Mouse (Mus musculus): ENCODE measurements at regions not wholly inside any gene's neighbourhood (a gene's known extent, or its start where the extent isn't known, plus 50 kb on each side); places are given as distances from the start of the nearest gene placed in this dataset.

DNA sequence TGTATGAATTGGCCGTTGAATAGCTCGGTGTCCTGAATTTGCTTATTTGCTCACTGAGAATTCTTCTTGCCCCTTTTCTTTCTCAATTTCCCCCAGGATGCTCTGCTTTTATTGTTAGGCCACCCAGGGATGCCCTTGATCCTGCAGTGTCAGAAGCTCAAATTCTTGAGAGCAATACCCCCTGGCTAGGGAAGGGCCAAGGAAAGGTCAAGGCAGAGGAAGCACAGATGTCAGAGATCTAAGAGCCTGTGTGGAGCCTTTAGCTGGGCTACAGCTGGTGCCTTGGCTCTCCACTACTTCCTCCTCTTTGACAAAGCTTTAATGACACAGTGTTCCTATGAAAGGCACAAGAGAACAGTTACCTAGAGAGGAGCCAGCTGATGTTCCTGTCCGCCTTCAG is 141.2 kb downstream of the Tmsb4x start:
- Histone ChIP-seq H3K4me1 (replicated peaks; ENCODE audit: control insufficient read depth, insufficient read depth, low read length) (no peaks in the 10 kb centered on the region), H3K9me3 (ENCODE audit: control insufficient read depth, low read length) (no peaks in the 10 kb centered on the region), H3K4me3 (replicated peaks; ENCODE audit: low read length) (no peak overlapping the region), H3K27me3 (replicated peaks; ENCODE audit: control insufficient read depth, insufficient read depth, low read length) (no peaks in the 10 kb centered on the region), H3K4me2 (ENCODE audit: low read length) (no peak overlapping the region), H3K27ac (ENCODE audit: low read length) (no peak overlapping the region), H3K9ac (replicated peaks; ENCODE audit: low read depth, low read length) (no peak overlapping the region), H3K36me3 (ENCODE audit: control insufficient read depth, insufficient read depth) (no peaks in the 10 kb centered on the region)
- WGBS = 92% methylated on average over 3 of the region's 3 CpGs
- no peak for ATAC-seq

- ATAC-seq = 0 out of 2 replicates have a peak, but pooled peaks have one; percentile 36
- 53% methylated on average over 4 of the region's 4 CpGs for WGBS
- no peak overlapping the region for H3K4me2 ChIP-seq (ENCODE audit: low read length)
- no peak overlapping the region for H3K9ac ChIP-seq (replicated peaks; ENCODE audit: low read depth, low read length)
- H3K27ac ChIP-seq (ENCODE audit: low read length) = no peak overlapping the region
- no peaks in the 10 kb centered on the region for H3K4me1 ChIP-seq (replicated peaks; ENCODE audit: control insufficient read depth, insufficient read depth, low read length)
- no peak overlapping the region for H3K4me3 ChIP-seq (replicated peaks; ENCODE audit: low read length)
- no peaks in the 10 kb centered on the region for H3K36me3 ChIP-seq (ENCODE audit: control insufficient read depth, insufficient read depth)
- no peaks in the 10 kb centered on the region for H3K9me3 ChIP-seq (ENCODE audit: control insufficient read depth, low read length)
- no peaks in the 10 kb centered on the region for H3K27me3 ChIP-seq (replicated peaks; ENCODE audit: control insufficient read depth, insufficient read depth, low read length)
Observed at GRCm38 (mm10) chrX:167063881-167064280, 145.2 kb downstream of the Tmsb4x start.

DNA sequence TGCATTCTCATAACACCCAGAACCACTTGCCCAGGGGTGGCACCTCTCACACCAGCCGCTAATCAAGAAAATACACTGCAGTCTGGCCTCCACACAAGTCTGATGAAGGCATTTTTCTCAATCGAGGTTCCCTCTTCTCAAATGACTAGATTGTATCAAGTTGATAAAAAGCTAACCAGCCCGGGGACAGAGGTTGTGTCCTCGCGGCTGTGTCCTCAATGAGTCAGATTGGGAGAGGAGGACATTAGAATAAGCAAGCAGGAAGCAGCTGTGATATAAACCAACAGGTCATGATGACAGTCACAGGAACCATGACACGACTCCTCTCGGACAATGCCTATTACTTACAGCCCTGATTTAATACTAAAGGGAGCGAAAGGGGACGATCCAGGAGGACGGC is 156.7 kb downstream of the Tmsb4x start:
- H3K4me3 ChIP-seq (replicated peaks; ENCODE audit: low read length) = no peak overlapping the region
- WGBS = 80% methylated on average over 10 of the region's 10 CpGs
- no peaks in the 10 kb centered on the region for H3K36me3 ChIP-seq (ENCODE audit: control insufficient read depth, insufficient read depth)
- H3K9ac ChIP-seq (replicated peaks; ENCODE audit: low read depth, low read length) = no peak overlapping the region
- H3K9me3 ChIP-seq (ENCODE audit: control insufficient read depth, low read length) = no peaks in the 10 kb centered on the region
- H3K4me2 ChIP-seq (ENCODE audit: low read length) = no peak overlapping the region
- no peaks in the 10 kb centered on the region; the same call in 1 of the 2 replicates for H3K27me3 ChIP-seq (replicated peaks; ENCODE audit: control insufficient read depth, insufficient read depth, low read length)
- no peaks in the 10 kb centered on the region for H3K4me1 ChIP-seq (replicated peaks; ENCODE audit: control insufficient read depth, insufficient read depth, low read length)
- no peak overlapping the region for H3K27ac ChIP-seq (ENCODE audit: low read length)
- no peak for ATAC-seq

- no peak overlapping the region for H3K9ac ChIP-seq (replicated peaks; ENCODE audit: low read depth, low read length)
- no peak overlapping the region for H3K4me2 ChIP-seq (ENCODE audit: low read length)
- ATAC-seq = no peak
- no peak overlapping the region for H3K27ac ChIP-seq (ENCODE audit: low read length)
- H3K27me3 ChIP-seq (replicated peaks; ENCODE audit: control insufficient read depth, insufficient read depth, low read length) = no peaks in the 10 kb centered on the region
- H3K9me3 ChIP-seq (ENCODE audit: control insufficient read depth, low read length) = no peaks in the 10 kb centered on the region
- WGBS = 65% methylated on average over 4 of the region's 4 CpGs
- H3K4me3 ChIP-seq (replicated peaks; ENCODE audit: low read length) = no peak overlapping the region
- H3K4me1 ChIP-seq (replicated peaks; ENCODE audit: control insufficient read depth, insufficient read depth, low read length) = no peaks in the 10 kb centered on the region
- no peaks in the 10 kb centered on the region for H3K36me3 ChIP-seq (ENCODE audit: control insufficient read depth, insufficient read depth)
Observed at GRCm38 (mm10) chrX:167050066-167050465, 159.0 kb downstream of the Tmsb4x start.

DNA sequence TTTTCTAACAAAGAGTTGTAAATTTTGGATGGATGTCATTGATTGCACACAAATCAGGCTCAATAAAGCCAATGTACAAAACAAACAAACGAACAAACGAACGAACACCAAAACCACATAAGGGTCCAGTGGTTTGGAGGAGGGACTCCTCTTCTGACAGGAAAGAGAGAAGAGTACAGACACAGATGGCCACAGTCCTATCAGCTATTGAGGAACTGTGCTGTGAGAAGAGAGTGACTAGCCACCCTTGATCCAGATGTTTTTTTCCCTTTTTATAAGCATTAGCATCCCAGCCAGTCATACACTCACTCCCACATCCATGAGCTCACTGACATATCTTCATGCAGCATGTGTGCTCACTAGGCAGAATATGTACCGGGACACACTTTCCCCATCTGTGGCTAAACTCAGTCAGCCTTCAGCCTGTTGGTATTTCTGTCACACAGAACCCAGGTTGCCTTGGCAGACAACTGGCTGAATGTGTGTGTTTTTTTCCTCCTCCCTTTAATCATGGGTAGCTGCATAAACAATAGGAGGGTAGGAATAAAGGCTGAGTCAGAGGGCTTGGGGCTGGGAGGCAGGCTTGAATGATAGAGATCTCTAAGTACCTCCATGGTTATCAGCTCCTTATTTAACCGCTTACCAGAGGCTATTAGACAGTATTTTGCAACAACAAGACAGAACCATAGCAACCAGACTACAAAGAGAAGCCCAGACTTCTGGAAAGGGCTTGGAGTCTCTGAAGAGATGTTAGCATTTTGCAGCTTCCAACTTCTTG is 159.7 kb downstream of the Tmsb4x start:
- H3K4me1 ChIP-seq (replicated peaks; ENCODE audit: control insufficient read depth, insufficient read depth, low read length) = no peaks in the 10 kb centered on the region
- no peak overlapping the region for H3K4me2 ChIP-seq (ENCODE audit: low read length)
- no peaks in the 10 kb centered on the region for H3K27me3 ChIP-seq (replicated peaks; ENCODE audit: control insufficient read depth, insufficient read depth, low read length)
- no peaks in the 10 kb centered on the region for H3K9me3 ChIP-seq (ENCODE audit: control insufficient read depth, low read length)
- H3K36me3 ChIP-seq (ENCODE audit: control insufficient read depth, insufficient read depth) = no peaks in the 10 kb centered on the region
- no peak for ATAC-seq
- H3K27ac ChIP-seq (ENCODE audit: low read length) = no peak overlapping the region
- H3K9ac ChIP-seq (replicated peaks; ENCODE audit: low read depth, low read length) = no peak overlapping the region
- 60% methylated on average over 5 of the region's 5 CpGs for WGBS
- H3K4me3 ChIP-seq (replicated peaks; ENCODE audit: low read length) = no peak overlapping the region

- no peak overlapping the region for H3K4me2 ChIP-seq (ENCODE audit: low read length)
- H3K27ac ChIP-seq (ENCODE audit: low read length) = no peak overlapping the region
- ATAC-seq = no peak
- H3K4me1 ChIP-seq (replicated peaks; ENCODE audit: control insufficient read depth, insufficient read depth, low read length) = no peaks in the 10 kb centered on the region
- no peaks in the 10 kb centered on the region for H3K9me3 ChIP-seq (ENCODE audit: control insufficient read depth, low read length)
- no peak overlapping the region for H3K9ac ChIP-seq (replicated peaks; ENCODE audit: low read depth, low read length)
- H3K36me3 ChIP-seq (ENCODE audit: control insufficient read depth, insufficient read depth) = no peaks in the 10 kb centered on the region
- no peak overlapping the region for H3K4me3 ChIP-seq (replicated peaks; ENCODE audit: low read length)
- no peaks in the 10 kb centered on the region for H3K27me3 ChIP-seq (replicated peaks; ENCODE audit: control insufficient read depth, insufficient read depth, low read length)
Observed at GRCm38 (mm10) chrX:167037971-167038370, 171.1 kb downstream of the Tmsb4x start.

GRCm38 (mm10) chrX:167036355-167036754 is 172.8 kb downstream of the Tmsb4x start:
- Histone ChIP-seq H3K4me1 (replicated peaks; ENCODE audit: control insufficient read depth, insufficient read depth, low read length) (no peaks in the 10 kb centered on the region), H3K9me3 (ENCODE audit: control insufficient read depth, low read length) (no peaks in the 10 kb centered on the region), H3K4me2 (ENCODE audit: low read length) (no peak overlapping the region), H3K36me3 (ENCODE audit: control insufficient read depth, insufficient read depth) (no peaks in the 10 kb centered on the region), H3K9ac (replicated peaks; ENCODE audit: low read depth, low read length) (no peak overlapping the region), H3K27ac (ENCODE audit: low read length) (no peak overlapping the region), H3K27me3 (replicated peaks; ENCODE audit: control insufficient read depth, insufficient read depth, low read length) (no peaks in the 10 kb centered on the region), H3K4me3 (replicated peaks; ENCODE audit: low read length) (no peak overlapping the region)
- WGBS = 53% methylated on average over 1 of the region's 1 CpGs
- ATAC-seq = no peak

- H3K27me3 ChIP-seq (replicated peaks; ENCODE audit: control insufficient read depth, insufficient read depth, low read length) = no peaks in the 10 kb centered on the region
- H3K9ac ChIP-seq (replicated peaks; ENCODE audit: low read depth, low read length) = no peak overlapping the region
- no peak overlapping the region for H3K27ac ChIP-seq (ENCODE audit: low read length)
- H3K4me1 ChIP-seq (replicated peaks; ENCODE audit: control insufficient read depth, insufficient read depth, low read length) = no peaks in the 10 kb centered on the region
- ATAC-seq = no peak
- H3K36me3 ChIP-seq (ENCODE audit: control insufficient read depth, insufficient read depth) = no peaks in the 10 kb centered on the region
- no peak overlapping the region for H3K4me2 ChIP-seq (ENCODE audit: low read length)
- H3K4me3 ChIP-seq (replicated peaks; ENCODE audit: low read length) = no peak overlapping the region
- no peaks in the 10 kb centered on the region for H3K9me3 ChIP-seq (ENCODE audit: control insufficient read depth, low read length)
Observed at GRCm38 (mm10) chrX:167035639-167036038, 173.5 kb downstream of the Tmsb4x start.

DNA sequence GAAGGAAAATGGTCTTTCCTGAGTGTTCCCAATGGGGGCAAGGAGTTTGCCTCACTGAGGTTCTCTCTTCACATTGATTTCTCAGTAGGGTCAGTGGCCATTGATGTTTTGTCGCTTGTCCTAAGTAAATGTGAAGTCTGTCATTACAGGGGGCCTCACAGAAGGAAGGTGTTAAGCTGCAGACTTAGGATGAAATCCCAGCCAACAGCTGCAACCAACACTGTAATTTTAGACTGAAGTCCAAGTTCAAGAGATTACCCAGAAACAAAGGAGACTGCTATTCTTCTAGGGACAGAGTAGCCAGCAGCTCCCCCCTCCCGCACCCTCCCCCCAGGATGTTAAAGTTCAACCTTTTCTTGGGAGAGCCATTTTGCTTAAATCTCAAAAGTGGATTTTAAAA is 176.0 kb downstream of the Tmsb4x start:
- no peak overlapping the region for H3K4me3 ChIP-seq (replicated peaks; ENCODE audit: low read length)
- H3K9ac ChIP-seq (replicated peaks; ENCODE audit: low read depth, low read length) = no peak overlapping the region
- 86% methylated on average over 2 of the region's 2 CpGs for WGBS
- H3K27ac ChIP-seq (ENCODE audit: low read length) = no peak overlapping the region
- H3K27me3 ChIP-seq (replicated peaks; ENCODE audit: control insufficient read depth, insufficient read depth, low read length) = no peaks in the 10 kb centered on the region
- no peak for ATAC-seq
- no peaks in the 10 kb centered on the region for H3K9me3 ChIP-seq (ENCODE audit: control insufficient read depth, low read length)
- H3K36me3 ChIP-seq (ENCODE audit: control insufficient read depth, insufficient read depth) = no peaks in the 10 kb centered on the region
- no peaks in the 10 kb centered on the region for H3K4me1 ChIP-seq (replicated peaks; ENCODE audit: control insufficient read depth, insufficient read depth, low read length)
- H3K4me2 ChIP-seq (ENCODE audit: low read length) = no peak overlapping the region

DNA sequence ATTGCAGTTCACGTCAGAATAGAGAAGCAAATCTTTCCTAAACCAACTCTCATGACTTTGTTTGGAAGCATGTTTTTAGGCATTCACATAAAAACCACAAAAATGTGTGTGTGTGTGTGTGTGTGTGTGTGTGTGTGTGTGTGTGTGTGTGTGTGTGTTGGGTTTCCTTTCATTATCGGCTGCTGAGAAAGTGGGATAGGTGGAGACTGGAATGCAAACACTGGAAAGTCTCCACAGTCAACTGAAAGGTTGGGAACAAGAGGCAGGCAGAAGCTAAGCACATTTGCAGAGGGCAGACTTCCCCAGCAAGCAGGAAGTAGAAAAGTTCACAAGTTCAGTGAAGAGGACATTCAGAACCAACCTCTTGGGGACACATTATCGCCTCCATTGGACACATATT is 176.5 kb downstream of the Tmsb4x start:
- Histone ChIP-seq H3K36me3 (ENCODE audit: control insufficient read depth, insufficient read depth) (no peaks in the 10 kb centered on the region), H3K9ac (replicated peaks; ENCODE audit: low read depth, low read length) (no peak overlapping the region), H3K4me3 (replicated peaks; ENCODE audit: low read length) (no peak overlapping the region), H3K4me1 (replicated peaks; ENCODE audit: control insufficient read depth, insufficient read depth, low read length) (no peaks in the 10 kb centered on the region), H3K27me3 (replicated peaks; ENCODE audit: control insufficient read depth, insufficient read depth, low read length) (no peaks in the 10 kb centered on the region), H3K9me3 (ENCODE audit: control insufficient read depth, low read length) (no peaks in the 10 kb centered on the region), H3K27ac (ENCODE audit: low read length) (no peak overlapping the region), H3K4me2 (ENCODE audit: low read length) (no peak overlapping the region)
- 58% methylated on average over 3 of the region's 3 CpGs for WGBS
- no peak for ATAC-seq

Measured in forebrain, embryonic 16.5 days (tissue).